Mouse (Mus musculus) lung, postnatal 36 days (tissue): ENCODE results near the gene Gm20671.
"Not testable (repeated sequence)": the region's sequence is repeated elsewhere in the genome, so short reads cannot be mapped to it uniquely, and the experiment has no call there.

ENCODE experiments used
- DNase-seq: peaks from one replicate; pipeline ENCODE4 v3.0.0; 2022; ENCODE audit warnings: mixed read lengths

The Gm20671 gene

DNA sequence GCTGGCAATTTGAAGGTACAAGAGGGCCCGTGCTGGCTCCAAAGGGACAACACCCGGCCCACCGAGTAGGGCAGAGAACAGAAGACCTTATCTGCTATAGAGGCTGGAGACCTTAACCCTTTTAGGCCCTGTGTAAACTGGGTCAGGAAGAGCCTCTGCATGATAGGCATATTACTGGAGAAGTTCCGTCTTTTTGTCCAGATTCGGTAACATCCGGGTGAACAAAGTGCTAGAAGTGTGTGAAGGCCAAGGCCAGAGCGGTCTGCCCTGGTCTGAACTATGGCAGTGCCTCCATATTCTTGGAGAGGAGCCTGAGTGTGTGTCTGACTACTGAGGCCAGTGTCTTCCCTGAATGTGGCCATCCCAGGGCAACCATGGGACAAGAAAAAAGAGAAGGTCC lies at the start of gene Gm20671:
Gm20671 (minus strand) TSS at position 101 of the 400 bp plus-strand sequence.
- no peak for DNase-seq

DNA sequence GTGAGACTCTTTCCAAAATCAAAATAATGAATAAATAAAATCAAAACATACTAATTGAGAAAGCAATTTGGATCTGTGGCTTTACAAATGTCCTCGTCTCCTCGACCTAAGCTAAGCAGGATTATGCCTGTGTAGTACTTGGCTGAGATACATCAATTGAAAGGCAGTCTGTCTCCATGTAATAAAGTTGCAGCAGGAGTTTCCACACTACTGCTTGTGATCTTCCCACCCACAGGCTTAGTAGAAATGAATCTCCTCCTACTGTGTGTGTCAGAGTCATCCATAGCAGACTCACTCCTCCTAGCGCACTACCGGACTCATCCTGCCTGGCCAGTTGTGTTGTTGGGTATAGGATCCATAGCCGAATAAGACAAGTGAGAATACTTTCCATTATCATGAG lies 45.4 kb upstream of the Gm20671 start:
- DNase-seq: no peak

DNA sequence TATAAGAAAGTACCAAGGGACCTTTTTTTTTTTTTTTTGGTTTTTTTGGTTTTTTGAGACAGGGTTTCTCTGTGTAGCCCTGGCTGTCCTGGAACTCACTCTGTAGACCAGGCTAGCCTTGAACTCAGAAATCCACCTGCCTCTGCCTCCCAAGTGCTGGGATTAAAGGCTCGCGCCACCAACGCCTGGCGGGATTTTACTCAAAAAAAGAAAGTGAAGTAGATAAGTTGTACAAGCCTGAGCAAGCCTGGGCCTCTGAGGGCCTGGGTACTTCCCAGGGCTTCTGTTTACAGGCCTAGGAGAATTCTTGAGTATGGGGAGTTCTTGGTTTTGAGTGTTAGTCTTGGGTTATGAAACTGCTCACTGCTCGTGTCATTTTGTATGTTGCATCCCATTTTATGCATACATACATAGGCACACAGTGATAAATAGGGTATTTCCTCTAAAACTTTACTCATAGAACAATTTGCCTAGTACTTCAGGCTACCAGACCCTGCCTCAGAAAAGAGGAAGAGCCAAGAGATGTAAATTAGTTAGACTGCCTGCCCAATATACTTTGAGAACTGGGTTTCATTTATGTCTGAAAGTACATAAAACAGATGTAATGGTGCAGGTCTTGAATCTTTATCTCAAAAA lies 42.6 kb upstream of the Gm20671 start:
- DNase-seq: no peak

DNA sequence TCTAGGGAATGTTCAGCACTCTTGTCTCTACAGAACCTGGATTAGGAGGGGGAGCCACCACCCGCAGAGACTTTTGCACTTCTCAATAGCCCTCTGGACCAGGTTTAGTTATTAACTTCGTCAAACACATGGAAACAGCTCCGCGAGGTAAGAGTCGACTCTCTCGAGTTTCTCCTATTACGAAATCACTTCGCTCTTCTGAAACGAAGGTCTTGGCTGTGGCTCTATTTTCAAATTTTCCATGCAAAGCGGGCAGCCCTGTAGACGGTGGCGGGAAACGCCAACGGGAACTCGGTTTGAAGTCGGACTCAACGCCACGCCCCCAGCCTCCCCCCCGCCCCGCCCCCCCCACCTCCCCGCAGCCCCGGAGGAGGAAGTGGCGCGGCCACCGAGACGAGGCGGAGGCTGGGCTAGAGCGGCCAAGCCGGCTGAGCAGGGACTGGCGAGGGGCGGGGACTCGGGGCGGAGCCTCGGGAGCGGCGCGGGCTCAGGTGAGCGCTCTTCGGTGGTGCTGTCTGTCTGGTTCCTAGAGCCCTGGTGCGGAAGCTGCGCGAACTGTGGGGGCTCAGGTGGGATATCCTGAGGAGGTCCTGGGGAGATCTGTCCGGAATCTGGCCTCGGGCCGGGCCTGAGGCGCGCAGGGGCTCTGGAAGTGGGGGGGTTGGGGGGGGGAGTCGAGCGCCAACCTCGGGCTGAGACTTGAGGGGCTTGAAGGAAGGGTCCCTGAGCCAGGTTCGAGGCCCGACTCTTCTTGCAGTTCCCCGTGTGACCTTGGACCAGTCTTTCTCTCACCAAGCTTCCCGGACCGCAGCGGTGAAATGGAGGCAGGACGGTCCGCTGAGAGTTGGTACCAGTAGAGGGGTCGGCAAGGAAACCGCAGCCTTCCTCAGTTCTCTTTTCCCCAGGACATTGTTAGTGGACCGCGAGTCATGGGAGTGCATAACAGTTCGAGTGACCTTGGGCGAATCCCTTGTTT lies 36.6 kb upstream of the Gm20671 start, which contains the start of gene Depdc5:
Depdc5 (plus strand) TSS at position 449 of the 976 bp plus-strand sequence.
- DNase-seq: peak; percentile 96

DNA sequence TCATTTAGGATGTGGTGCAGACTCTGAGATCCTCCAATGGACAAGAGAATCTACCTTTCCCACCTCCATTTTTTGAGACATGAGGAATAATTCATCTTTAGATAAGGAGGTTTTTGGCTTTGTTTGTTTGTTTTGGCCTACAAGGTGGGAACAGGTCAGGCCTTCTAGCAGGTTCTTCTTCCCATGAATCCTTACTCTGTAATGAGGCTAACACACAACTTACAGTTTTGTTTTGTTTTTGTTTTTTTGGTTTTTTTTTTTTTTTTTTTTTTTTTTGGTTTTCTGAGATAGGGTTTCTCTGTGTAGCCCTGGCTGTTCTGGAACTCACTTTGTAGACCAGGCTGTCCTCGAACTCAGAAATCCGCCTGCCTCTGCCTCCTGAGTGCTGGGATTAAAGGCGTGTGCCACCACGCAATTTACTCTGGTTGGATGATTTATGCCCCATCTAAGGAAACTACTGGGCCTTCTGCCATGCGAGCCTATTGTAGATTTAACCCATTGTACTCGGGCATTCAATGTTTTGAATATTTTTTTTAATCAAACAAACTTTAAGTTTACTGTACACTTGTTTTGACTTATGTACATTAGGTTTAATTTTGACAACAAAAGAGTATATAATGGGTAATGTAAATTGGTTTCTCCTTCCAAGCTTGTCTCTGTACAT lies 35.7 kb upstream of the Gm20671 start:
- DNase-seq: peak; percentile 38

DNA sequence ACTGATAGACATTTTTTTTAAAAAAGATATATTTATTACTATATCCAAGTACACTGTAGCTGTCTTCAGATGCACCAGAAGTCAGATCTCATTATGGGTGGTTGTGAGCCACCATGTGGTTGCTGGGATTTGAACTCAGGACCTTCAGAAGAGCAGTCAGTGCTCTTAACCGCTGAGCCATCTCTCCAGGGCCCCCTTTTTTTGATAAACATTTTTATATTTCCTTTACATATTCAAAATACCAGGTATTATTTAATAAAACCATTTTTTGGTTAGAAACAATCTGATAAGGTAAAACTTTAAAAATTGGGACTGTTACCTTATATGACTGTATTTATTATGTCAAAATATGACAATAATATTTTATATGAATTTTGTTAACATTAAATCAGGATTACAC lies 34.2 kb upstream of the Gm20671 start:
- no peak for DNase-seq

DNA sequence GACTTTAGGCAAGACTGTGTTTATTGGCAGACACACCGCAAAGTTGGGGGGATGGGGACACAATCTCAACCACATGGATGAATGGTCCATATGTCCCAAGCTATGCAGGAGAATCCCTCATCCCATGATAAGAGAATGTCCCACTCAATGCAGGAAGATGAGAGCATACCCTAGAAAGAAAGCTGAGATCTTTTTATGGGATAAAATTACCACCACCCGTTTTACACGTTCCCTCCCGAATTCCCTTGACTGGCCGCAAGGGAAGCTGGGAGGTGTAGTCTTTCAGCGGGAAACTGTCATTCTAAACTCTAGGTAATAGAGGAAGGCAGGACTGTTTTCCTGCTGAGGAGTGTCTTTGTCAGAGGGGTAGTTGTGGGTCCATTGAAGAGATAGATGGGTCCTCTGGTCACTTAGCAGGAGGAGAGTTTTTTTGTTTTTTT lies 30.9 kb upstream of the Gm20671 start:
- peak; percentile 69 for DNase-seq

DNA sequence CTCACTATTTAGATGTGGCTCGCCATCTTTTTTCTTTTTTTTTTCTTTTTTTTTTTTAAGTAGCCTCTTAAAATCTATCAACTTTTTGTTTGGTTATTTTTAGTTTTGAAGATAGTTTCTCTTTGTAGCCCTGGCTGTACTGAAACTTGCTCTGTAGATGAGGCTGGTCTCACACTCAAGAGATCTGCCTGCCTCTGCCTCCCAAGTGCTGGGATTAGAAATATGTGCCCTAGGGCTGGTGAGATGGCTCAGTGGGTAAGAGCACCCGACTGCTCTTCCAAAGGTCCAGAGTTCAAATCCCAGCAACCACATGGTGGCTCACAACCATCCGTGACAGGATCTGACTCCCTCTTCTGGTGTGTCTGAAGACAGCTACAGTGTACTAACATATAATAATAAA lies 28.4 kb upstream of the Gm20671 start:
- not testable (repeated sequence) for DNase-seq

DNA sequence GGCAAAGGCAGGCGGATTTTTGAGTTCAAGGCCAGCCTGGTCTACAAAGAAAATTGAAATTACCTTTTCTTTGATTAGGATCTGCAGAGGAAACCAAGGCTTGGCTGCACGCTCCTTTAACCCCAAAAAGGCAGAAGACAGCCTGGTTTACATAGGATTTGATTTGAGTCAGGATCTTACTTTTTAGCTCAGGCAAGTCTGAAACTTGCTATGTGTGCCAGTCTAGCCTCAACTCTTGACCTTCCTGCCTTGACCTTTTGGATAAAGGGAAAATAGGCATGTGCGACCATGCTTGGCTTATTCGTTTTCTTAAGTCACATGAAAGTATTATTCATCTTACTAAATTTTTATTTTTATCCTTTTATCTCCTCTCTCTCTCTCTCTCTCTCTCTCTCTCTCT lies 27.9 kb upstream of the Gm20671 start:
- no peak for DNase-seq

DNA sequence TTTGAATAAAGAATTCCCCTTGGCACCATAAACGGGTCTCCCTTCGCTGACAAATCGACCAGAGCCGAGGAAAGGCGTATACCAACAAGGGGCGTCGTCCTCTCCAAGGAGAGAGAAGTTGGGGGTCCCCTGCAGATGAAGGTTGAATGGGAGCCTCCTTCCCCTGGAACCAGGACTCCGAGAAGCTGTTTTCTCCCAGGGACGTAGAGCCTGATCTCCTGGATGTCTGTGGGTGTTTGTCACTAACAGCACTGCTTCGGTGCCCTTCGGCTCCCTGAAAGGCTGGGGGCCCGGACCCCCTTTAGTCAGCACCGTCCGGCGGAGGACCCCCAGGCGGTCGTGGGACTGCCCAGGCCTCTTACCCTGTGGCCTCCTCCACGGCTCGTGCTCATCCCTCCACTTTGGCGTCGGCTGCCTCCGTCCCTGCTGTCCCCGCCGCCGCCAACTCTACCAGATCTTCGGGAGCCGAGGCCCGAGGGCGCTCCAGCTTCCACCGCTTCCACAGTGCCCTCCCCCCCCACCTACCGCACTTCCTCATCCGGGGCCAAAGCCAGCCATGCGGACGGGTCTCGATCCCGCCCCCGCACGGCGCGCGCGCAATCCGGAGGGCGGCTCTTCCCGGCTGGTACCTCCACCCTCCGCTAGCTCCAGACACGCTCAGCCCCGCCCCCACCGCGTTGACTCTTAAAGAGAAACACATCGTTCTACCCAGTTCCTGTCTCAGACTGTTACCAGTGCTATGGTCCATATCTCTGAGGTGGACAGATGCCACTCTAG lies 27.0 kb upstream of the Gm20671 start, which contains the start of gene Prr14l:
Prr14l (minus strand) TSS at position 526 of the 777 bp plus-strand sequence.
- peak; percentile 99 for DNase-seq

DNA sequence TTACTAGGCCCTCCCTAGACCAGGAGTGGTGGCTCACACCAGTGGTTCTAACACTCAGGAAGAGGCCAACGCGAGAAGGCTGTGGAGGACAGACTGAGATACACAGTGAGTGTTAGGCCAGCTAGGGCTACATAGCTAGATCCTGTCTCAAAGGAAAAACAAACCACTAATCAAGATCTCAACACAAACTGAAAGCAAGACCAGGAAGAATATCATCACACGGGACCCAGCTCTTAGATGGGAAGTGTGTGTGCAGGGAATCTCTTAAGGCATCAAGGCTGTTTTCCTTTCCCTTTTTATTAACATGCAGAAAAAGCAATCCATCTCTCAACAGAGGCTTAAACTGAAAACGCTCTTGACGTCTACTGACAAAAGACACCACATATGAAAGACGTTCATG lies 25.1 kb upstream of the Gm20671 start:
- no peak for DNase-seq

DNA sequence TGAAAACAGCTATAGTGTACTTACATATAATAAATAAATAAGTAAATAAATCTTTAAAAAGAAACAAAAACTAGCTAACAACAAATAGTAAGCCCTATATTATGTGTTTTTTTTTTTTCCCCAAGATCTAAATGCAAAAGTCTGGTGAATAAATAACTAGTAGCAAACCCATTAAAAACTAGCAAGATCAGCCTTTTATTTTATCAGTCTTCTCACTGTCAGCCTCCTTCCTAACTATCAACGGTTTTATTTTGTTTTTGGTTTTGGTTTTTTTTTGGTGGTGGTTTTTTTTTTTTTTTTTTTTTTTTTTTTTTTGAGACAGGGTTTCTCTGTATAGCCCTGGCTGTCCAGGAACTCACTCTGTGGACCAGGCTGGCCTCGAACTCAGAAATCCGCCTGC lies 22.7 kb upstream of the Gm20671 start:
- DNase-seq: not testable (repeated sequence)

DNA sequence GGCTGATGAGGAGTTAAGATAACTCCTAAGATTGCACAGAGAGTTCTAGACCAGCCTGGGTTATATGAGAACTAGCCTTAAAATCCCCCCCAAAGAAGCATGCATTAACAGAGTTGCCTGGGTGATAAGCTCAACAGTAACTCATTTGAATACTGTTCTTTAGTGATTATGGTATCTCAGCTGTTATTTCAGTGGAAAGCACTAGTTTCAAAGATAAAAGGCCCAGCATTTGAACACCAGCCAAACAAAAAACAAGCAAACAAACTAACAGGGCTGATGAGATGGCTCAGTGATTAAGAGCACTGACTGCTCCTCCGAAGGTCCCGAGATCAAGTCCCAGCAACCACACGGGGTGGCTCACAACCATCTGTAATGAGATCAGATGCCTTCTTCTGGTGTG lies 22.3 kb upstream of the Gm20671 start:
- DNase-seq: no peak

DNA sequence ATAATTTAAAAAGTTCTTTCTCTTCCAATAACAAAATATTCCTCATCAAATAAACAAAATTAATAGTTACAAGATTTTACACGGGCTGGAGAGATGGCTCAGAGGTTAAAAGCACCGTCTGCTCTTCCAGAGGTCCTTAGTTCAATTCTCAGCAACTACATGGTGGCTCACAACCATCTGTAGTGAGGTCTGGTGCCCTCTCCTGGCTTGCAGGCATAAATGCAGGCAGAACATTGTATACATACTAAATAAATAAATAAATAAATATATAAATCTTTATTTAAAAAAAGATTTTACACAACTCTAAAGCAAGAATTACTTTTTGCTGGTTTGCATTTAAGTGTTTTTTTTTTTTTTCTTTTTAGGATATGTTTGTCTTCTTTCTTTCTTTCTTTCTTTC lies 13.1 kb upstream of the Gm20671 start:
- DNase-seq: no peak

DNA sequence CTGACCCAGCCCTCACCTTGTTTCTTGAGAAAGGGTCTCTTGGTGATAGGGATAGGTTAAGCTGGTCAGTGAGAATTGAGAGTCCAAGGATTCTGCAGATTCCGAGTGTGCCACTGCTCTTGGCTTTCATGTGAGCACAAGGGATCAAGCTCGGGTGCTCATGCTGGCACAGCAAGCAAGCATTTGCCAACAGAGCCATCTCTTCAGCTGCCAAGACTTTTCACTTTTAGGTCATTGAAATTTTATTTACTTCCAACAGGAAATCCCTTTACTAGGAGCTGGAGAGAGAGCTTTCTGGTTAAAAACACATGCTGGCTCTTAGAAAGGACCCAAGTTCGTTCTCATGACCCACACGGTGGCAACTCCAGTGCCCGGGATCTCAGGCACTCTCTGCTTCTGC lies 10.1 kb upstream of the Gm20671 start:
- DNase-seq: no peak

DNA sequence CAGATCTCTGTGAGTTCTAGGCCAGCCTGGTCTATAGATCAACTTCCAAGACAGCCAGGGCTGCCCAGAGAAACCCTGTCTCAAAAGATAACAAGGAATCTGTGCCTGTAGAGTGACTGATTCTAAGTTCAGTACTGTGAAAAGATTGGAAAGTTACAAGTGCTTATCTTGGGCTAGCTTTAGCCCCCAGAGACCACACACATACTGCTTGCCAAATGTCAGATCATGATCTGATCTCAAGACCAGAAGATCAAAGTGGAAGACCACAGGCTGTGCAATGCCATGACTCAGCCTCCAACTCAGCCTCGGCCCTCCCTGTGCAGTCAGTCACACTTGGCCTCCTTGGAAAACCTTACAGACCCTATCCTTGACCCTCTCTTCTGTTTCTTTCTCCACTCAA lies 7.6 kb upstream of the Gm20671 start:
- no peak for DNase-seq

DNA sequence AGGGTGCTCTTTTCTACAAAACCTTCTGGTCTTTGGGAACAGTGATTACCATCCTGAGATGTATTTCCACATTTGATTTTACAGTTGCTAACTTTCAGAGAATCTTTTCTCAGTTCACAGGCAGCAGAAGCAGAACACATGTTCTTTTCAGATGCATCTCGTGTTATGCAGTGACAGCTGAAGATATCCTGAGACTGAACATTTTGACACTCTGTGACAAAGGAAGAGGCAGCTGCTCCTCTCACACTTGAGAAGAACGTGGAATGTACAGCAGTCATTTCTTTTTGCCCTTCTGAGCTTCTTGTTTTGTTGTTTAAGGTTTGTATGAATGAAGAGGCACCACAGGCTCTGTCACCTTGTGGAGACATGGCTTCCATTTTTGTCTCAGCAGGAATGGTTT lies 3.1 kb upstream of the Gm20671 start:
- DNase-seq: no peak

DNA sequence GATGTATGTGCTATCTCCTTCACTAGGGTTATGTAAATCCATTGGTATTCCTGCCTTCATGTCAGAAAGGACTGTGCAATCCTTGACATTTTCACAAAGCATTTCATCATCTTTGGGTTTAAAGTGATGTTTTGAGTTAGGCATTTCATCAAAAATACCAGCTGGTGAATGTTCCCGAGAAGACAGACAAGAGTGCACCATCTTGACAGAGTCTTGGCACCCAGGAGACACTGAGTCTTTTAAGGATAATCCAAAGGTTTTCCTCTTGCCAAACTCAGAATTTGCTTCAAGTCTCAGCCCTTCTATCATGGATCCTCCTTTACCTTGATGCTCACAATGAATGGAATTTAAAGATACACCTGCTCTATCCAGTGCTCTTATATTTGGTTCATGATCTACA lies 1.9 kb upstream of the Gm20671 start:
- peak; percentile 12 for DNase-seq

DNA sequence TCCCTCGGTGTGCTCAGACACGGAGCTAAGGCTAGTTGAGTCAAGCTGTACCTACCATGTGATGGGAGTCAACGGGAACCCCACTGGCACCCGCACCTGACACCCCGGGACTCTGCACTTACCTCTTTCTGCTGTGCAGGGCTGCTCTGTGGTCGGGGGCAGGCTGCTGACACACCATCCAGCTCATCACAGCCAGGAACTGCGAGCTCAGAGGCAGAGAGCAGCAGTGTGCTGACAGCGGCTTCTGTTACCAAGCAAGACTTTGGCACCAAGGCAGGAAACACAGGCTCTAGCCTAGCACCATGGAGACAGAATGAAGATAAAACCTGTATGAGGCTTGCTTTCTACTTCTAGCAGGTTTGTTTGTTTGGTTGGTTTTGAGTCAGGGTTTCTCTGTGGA lies 6.4 kb downstream of the Gm20671 start:
- DNase-seq: no peak

DNA sequence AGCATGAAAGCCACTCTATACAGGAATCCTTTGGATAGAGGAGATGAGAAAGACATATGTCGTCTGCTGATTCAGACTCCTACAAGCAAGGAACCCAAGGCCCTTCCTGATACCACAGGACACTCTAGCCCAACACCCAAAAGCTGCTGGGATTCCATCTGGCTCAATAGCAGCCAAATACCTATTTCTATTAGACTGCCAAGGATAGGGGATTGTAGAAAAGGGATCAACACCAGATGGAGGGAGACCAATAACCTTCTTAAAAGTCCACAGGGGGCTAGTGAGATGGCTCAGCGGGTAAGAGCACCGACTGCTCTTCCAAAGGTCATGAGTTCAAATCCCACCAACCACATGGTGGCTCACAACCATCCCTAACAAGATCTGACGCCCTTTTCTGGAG lies 11.5 kb downstream of the Gm20671 start:
- DNase-seq: no peak

DNA sequence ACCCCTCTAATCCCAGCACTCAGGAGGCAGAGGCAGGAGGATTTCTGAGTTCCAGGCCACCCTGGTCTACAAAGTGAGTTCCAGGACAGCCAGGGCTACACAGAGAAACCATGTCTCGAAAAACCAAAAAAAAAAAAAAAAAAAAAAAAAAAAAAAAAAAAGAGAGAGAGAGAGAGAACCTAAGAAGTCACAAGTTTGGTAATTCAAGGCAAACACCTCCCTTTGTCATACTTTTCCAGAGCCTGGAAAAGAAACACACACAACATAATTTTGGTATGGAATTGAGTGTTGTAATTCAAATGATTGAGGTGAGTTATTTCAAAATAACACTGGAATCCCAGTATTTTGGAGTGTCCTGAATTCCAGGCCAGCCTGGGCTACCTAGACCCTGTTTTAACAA lies 40.5 kb downstream of the Gm20671 start:
- DNase-seq: not testable (repeated sequence)

DNA sequence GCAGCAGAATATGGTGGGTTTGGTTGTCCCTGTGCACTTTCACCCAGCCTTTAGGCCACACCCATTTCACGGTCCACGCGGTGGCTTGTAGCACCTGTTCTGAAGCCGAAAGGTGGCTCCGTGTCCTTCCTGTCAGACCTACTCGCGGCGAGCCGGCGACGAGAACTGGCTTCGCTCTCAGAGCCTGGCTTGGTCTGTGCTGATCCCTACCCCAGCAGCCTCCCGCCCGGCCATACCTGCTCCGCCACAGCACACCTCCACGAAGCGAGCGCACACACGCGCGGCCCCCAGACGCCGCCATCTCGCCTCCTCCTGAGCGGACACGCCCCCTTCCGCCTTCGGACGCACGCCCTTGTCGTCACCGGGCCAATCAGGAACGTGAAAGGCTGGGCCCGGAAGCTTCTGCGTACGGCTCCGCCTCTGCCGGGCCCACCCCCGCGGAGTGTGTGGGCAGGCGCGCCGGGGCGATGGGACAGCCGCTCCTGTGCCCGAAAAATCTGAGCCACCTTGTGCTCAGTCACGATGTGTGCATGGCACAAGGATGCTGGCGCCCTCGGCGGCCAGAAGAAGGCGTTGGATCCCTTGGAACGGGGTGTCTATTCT lies 41.5 kb downstream of the Gm20671 start, which contains the start of gene Pisd:
Pisd (minus strand) TSS at position 334 of the 603 bp plus-strand sequence.
- peak; percentile 96 for DNase-seq
